Mouse (Mus musculus) kidney, adult 2 months (tissue): ENCODE results near the gene Tomm40. TPM values are rescaled to one million over a fixed set of nuclear protein-coding genes. Genes with fewer than 3 reads are reported as not detected.

ENCODE experiments used
- DNase-seq: peaks from one replicate; pipeline ENCODE4 v3.0.0; 2021
- H3K27ac ChIP-seq: fragments of 200-500 bp; 2 replicates; pipeline ENCODE4 v1.5.1; 2012; ENCODE audit warnings: low read depth, low read length, control low read depth, inconsistent platforms; ENCODE audit not compliant: insufficient read depth
- H3K27me3 ChIP-seq: fragments of 200-500 bp; replicated peaks from 2 replicates; pipeline ENCODE4 v1.6.1; 2012; ENCODE audit warnings: mild to moderate bottlenecking, moderate library complexity, low read length, inconsistent platforms; ENCODE audit not compliant: control insufficient read depth, insufficient read depth
- H3K36me3 ChIP-seq: fragments of 200-500 bp; 2 replicates; pipeline ENCODE4 v1.6.1; 2012; ENCODE audit warnings: mild to moderate bottlenecking, moderate library complexity, low read length, inconsistent platforms; ENCODE audit not compliant: control insufficient read depth, insufficient read depth
- H3K4me1 ChIP-seq: fragments of 200-500 bp; 2 replicates; pipeline ENCODE4 v1.6.1; 2011; ENCODE audit warnings: low read length; ENCODE audit not compliant: control insufficient read depth, insufficient read depth
- H3K4me3 ChIP-seq: fragments of 200-500 bp; 2 replicates; pipeline ENCODE4 v1.5.1; 2011; ENCODE audit warnings: mild to moderate bottlenecking, low read depth, low read length, control low read depth; ENCODE audit not compliant: insufficient read depth
- CTCF ChIP-seq: fragments of 200-500 bp; conservative IDR thresholded peaks from 2 replicates; pipeline ENCODE4 v1.5.1; 2011; ENCODE audit warnings: low read depth, mild to moderate bottlenecking, control low read depth, low read length, moderate library complexity, mixed read lengths; ENCODE audit not compliant: insufficient read depth, insufficient read length
- POLR2A ChIP-seq: fragments of 200-500 bp; IDR thresholded peaks from one replicate; pipeline ENCODE4 v1.6.1; 2011; ENCODE audit warnings: low read depth, low read length, control low read depth
- WGBS: fragments of 180-500 bp; shearing (Covaris S2); methylation state at CpG from one replicate; pipeline ENCODE4 v1.1.7; 2018; 5-methylcytosine and 5-hydroxymethylcytosine counted together
- polyA plus RNA-seq: library from polyadenylated mRNA; depleted of rRNA; stranded (reverse); fragments of >200 nt; gene quantifications from 2 replicates; pipeline ENCODE4 v1.2.3, GENCODE M21; 2012; rRNA removed

Tomm40 gene
- polyA plus RNA-seq, 1 experiment: 83.9 TPM

DNA sequence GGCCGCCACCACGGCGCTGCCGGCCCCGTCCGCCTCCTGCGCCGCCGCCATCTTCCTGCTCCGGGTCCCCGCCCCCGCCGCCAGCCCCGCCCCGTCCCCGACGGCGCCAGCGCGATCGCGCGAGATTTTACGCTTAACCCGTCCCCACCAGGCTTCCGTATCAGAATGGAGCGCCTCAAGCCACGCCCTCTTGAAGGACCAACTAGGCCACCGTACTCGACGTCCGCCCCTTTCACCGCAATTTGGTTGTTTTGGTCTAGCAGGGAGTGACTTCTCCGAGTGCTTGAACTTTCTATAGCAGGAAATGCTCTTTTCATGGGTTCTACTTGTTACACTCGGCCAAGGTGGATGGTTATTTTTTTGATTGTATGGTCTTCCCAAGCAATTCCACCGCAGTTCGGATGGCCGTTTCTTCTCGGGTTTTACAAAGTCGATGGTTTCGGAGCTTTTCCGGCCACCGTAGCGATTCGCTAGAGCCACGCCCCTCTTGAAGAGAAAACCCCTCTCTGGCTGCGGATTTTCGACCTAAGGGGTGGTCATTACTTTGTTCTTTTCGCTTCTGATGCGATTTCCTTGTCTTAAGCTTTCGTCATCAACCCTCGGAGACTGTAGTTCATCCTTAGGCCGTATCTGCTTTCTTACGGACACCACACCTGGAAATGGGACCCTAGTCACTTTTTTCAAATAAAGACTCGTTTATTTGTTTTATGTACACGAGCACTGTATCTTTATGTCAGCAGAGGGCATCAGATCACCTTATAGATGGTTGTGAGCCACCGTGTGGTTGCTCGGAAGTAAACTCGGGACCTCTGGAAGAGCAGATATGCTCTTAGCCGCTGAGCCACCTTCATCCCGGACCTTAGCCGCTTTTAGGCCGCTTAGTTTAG, 50.0 kb downstream of the Tomm40 start, which contains the start of gene Clptm1:
TSS of gene Clptm1 (minus strand) at position 79 of the 887 bp plus-strand sequence.
- peak; percentile 99 for DNase-seq
- TF ChIP-seq POLR2A (peak; percentile 38), CTCF (0 out of 2 replicates have a peak, but pooled peaks have one; percentile 20)
- H3K36me3 ChIP-seq: no peaks in the 10 kb centered on the region
- peak within 1 kb of the TSS; percentile 92 for H3K27ac ChIP-seq
- peaks cover 19% of the 10 kb centered on the region for H3K4me1 ChIP-seq
- H3K27me3 ChIP-seq: no peaks in the 10 kb centered on the region
- 1% methylated on average over 63 of the region's 63 CpGs for WGBS
- peak within 1 kb of the TSS; percentile 97 for H3K4me3 ChIP-seq

DNA sequence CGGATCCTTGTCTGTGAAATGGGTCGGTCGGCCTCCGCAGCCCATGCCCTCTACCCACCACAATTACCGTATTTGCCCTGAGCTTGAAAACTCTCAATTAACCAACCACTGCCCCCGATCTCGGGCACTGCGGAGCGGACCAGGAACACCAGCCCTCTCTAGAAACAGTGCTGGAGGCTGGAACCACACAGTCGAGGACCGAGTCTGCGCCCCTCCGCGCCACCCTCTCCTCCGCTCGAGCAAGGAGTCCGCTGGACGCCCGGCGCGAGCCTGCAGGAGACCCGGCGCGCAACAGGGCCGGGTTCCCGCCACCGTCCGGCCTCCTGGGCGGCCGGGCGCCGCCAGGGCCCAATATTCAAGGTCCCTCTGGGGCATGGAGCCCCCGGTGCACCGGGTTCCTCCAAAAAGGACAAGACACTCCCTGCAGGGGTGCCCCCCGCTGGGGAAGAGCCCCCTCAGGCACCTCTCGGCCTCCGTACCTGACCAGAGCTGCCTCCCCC, 50.7 kb downstream of the Tomm40 start:
- Histone ChIP-seq H3K4me3 (peak overlapping the region; percentile 97), H3K27ac (0 out of 2 replicates have a peak overlapping the region, but pooled peaks have one; percentile 29), H3K36me3 (no peaks in the 10 kb centered on the region), H3K4me1 (peaks cover 19% of the 10 kb centered on the region), H3K27me3 (no peaks in the 10 kb centered on the region)
- under 1% methylated on average over 37 of the region's 37 CpGs for WGBS
- no peak for DNase-seq
- TF ChIP-seq POLR2A: no peak
- no peak for TF ChIP-seq CTCF

- TF ChIP-seq POLR2A: no peak
- TF ChIP-seq CTCF: no peak
- WGBS: 9% methylated on average over 8 of the region's 8 CpGs
- peaks cover 14% of the 10 kb centered on the region for H3K4me1 ChIP-seq
- no peak overlapping the region for H3K27ac ChIP-seq
- H3K36me3 ChIP-seq: no peaks in the 10 kb centered on the region
- DNase-seq: no peak
- H3K27me3 ChIP-seq: no peaks in the 10 kb centered on the region
- peak overlapping the region; percentile 97 for H3K4me3 ChIP-seq
These were observed 51.3 kb downstream of the Tomm40 start for GRCm38 (mm10) chr7:19663940-19664339.

DNA sequence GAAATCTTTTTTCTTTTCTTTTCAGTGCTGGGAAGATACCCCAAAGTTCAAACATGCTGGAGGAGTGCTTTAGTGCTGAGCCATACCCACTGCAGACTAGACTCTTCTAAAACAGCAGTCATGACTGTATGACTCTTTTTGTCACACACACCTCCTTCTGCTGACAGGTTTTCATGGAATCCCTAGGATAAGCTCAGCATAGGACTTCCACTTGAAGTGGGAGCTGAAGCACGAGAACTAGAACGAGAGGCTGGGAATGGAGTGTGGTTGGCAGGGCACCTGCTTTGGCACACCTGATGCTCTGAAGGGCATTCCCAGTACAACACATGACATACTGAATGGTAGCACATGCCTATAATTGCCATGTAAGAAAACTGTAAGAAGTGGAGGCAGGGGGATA, 62.6 kb downstream of the Tomm40 start:
- no peak overlapping the region for H3K27ac ChIP-seq
- no peak for DNase-seq
- 89% methylated on average over 2 of the region's 2 CpGs for whole genome bisulfite sequencing

More for the DNA sequence above, 62.6 kb downstream of the Tomm40 start:
- no peaks in the 10 kb centered on the region for H3K27me3 ChIP-seq
- no peaks in the 10 kb centered on the region for H3K4me1 ChIP-seq
- TF ChIP-seq POLR2A (no peak), CTCF (no peak)
- H3K36me3 ChIP-seq: no peaks in the 10 kb centered on the region
- no peak overlapping the region for H3K4me3 ChIP-seq

Other genes starting within 250 kb of the Tomm40 start
- 8.6 and 10.3 TPM in 2 replicates for gene Bloc1s3, start 207.1 kb downstream of the Tomm40 start, polyA plus RNA-seq
- gene Trappc6a, start 207.0 kb downstream of the Tomm40 start, polyA plus RNA-seq: 62.3 and 74.6 TPM in 2 replicates
- 0.11 and 0.16 TPM in 2 replicates for gene Nkpd1, start 197.6 kb downstream of the Tomm40 start, polyA plus RNA-seq
- gene Ppp1r37, start 152.4 kb downstream of the Tomm40 start, polyA plus RNA-seq: 87.0 and 92.0 TPM in 2 replicates
- gene Zfp296, start 138.2 kb downstream of the Tomm40 start, polyA plus RNA-seq: 2.7 and 3.3 TPM in 2 replicates
- 143 and 149 TPM in 2 replicates for gene Gemin7, start 137.8 kb downstream of the Tomm40 start, polyA plus RNA-seq
- 29.0 and 54.8 TPM in 2 replicates for gene Clasrp, start 111.0 kb downstream of the Tomm40 start, polyA plus RNA-seq
- 10.4 and 13.3 TPM in 2 replicates for gene Relb, start 86.0 kb downstream of the Tomm40 start, polyA plus RNA-seq
- 144 and 182 TPM in 2 replicates for gene Clptm1, start 50.4 kb downstream of the Tomm40 start, polyA plus RNA-seq
- 0.42 and 0.57 TPM in 2 replicates for gene Apoc2, start 37.5 kb downstream of the Tomm40 start, polyA plus RNA-seq
- not detected in 2 replicates for gene Gm44805, start 34.0 kb downstream of the Tomm40 start, polyA plus RNA-seq
- 0.29 TPM in 1 of 2 replicates, not detected in the other for gene Apoc4, start 34.0 kb downstream of the Tomm40 start, polyA plus RNA-seq
- gene Apoc1, start 22.8 kb downstream of the Tomm40 start, polyA plus RNA-seq: 12.2 and 16.5 TPM in 2 replicates
- gene Apoe, start 16.2 kb downstream of the Tomm40 start, polyA plus RNA-seq: 922 and 939 TPM in 2 replicates
- 44.5 and 47.7 TPM in 2 replicates for gene Nectin2, start 35.0 kb upstream of the Tomm40 start, polyA plus RNA-seq
- gene Bcam, start 55.6 kb upstream of the Tomm40 start, polyA plus RNA-seq: 237 and 272 TPM in 2 replicates
- gene Cblc, start 81.4 kb upstream of the Tomm40 start, polyA plus RNA-seq: 24.4 and 32.6 TPM in 2 replicates
- gene Bcl3, start 107.3 kb upstream of the Tomm40 start, polyA plus RNA-seq: 10.3 and 14.4 TPM in 2 replicates
- 0.12 TPM in 1 of 2 replicates, not detected in the other for gene Gm19345, start 136.6 kb upstream of the Tomm40 start, polyA plus RNA-seq
- gene Ceacam16, start 145.9 kb upstream of the Tomm40 start, polyA plus RNA-seq: 0.14 and 0.16 TPM in 2 replicates
- 0.11 and 0.25 TPM in 2 replicates for gene Ceacam19, start 172.5 kb upstream of the Tomm40 start, polyA plus RNA-seq
- gene Pvr, start 205.7 kb upstream of the Tomm40 start, polyA plus RNA-seq: 10.9 and 12.3 TPM in 2 replicates
- 0.14 and 0.31 TPM in 2 replicates for gene Igsf23, start 235.3 kb upstream of the Tomm40 start, polyA plus RNA-seq
- gene Ceacam20, start 250.0 kb upstream of the Tomm40 start, polyA plus RNA-seq: 0.03 TPM in 1 of 2 replicates, not detected in the other